Mouse (Mus musculus) embryo, embryonic 11 days (tissue): ENCODE results near the gene Art4.

Experiments
- DNase-seq: peaks from one replicate; pipeline ENCODE4 v3.0.0-alpha.2; 2015

Art4 gene

DNA sequence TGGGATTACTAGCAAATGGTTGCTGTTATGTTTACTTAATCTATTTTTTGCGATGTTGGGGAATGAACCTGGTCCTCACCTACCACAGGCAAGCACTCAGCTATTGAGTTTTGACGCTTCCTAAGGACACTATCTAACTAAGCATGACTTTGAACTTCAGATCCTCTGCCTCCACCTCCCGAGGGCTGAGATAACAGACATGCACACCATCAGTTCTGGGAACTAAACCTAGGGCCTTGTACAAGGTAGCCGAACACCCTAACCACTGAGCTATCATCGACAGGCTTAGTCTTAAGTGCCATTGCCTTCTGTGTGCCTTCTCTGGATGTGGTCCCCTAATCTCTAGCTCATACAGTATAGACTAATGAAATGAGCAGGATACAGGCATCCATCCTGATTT lies 7.8 kb upstream of the Art4 start:
- no peak for DNase-seq

DNA sequence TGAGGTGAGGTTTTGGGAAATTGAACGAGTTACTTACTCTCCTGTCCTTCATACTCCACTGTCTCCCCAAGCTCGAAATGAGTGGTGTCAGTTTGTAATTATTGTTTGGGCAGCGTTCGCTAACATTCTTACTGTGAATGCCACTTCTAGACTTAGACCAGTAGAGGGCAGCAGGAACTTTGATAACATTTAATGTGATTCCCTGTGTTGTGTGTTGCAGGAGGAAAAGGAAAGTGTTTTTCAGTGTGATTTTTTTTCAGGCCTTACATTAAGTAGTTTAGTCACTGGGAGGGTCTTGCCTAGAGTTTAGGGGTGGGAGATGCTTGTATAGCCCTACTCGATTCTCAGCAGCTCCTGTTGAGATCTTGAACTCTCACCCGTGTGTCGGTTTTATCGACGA lies 3.5 kb upstream of the Art4 start:
- DNase-seq = peak; percentile 84

DNA sequence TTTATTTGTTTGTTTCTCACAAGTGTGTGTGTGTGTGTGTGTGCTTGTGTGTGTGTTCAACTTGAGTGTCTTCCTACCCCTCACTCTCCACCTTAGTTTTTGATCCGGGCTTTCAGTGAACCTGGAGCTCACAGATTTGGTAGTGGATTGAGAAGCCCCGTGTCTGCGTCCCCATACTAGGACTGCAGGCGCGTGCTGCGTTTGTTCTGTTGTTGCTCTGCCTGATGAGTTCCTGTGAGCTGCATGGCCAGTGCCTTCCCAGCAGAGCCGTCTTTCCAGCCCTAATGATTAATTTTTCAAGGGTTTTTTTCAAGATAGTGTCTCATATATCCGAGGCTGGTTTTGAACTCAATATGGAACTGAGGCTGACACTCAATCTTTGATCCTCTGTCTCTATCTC lies 887 bp upstream of the Art4 start:
- no peak for DNase-seq

DNA sequence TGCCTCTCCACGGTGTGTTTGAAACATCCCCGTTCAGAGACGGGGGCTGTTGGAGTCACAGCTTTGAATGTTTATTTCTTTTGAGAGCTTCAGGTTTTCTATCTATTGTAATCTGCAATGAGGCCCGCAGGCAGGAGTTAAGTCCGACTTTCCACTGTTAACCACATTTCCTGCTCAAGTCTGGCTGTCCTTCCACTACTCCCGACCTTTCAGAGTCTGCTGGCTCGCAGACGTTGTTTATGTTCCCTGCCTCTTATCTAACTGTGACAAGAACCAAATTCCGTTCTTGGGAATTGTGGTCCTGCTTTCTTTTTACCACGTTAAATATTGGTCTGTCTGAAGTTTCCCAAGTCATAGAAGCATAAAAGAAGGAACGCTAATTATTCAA lies 334 bp upstream of the Art4 start:
- DNase-seq = no peak

DNA sequence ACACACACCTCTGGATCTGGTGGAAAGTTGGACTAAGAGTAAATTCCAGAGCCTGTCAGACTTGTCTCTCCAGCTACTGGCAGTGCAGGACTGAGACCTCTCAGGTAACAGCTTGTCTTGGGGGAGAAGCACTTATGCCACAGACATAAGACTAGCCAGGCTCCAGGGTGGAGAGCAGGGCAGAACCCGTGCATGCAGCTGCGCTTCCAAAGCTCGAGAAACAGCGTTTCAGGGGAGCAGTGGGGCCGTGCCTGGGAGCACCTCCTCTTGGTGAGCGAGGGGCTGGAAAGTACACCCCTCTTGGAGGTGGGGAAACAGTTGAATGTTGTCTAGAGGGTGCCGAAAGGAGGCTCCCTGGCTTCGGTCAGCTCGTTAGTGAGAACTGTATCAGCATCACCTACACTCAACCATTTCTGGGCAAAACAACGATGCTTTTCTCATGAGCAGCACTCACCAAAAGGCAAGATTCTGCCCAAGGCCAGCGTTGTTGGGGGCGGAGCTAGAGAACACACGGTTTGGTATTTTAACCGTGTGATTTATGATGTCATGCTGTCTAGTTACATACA lies 1.4 kb downstream of the Art4 start:
- peak; percentile 47 for DNase-seq

DNA sequence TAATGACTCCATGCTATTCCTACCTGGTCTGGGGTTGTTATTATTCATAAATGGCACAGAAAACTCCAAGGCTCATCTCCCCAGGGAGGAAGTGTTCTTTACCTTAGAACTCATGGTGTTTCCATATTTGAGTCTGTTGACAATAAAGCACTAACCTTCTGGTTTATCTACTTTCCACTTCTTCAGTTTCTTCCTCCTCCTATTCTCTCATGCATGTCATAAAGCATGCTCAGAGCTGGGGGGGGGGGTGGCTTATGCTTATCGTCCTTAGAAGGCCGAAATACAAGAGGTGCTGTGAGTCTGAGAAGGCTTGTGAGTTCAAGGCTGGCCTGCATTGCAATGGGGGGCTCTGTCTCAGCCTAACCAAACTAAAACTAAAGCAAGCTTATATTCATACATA lies 2.4 kb downstream of the Art4 start:
- no peak for DNase-seq

DNA sequence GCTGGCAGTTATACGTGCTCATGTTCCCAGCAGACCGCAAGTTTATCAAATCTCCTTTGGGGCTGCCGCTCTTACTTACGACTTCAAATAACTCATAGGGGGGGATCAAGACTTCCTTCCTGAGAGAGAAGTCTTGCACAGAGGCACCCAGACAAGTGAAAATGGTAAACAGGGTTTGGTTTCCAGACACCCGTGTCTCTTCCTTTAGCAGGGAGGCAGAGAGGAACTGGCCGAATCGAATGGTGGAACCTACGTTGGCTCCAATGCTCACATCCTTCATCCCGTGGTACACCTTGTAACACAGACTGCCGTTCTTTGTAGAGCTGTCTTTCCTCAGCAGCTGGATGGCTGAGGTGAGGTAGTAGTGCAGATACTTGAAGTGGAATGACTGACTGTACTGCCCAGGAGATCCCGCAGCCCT lies 3.2 kb downstream of the Art4 start:
- no peak for DNase-seq

DNA sequence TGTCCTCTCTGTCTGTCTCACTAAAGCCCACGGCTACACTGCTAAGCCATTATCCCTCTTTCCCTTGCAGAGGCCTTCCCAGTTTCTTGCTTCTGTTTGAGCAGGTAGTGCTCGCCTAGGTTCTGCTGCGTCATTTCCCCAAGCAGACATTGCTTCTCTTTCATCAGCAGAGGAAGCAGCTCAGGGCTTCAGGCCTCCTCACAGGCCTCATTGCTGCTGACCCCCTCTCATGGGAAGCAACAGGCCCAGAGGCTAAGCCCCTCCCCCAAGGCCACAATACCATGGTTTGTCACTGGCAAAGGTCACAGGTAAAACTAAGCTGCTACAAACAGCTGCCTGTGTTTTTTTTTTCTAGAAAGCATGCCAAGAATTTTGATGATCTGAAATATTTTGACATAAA lies 4.8 kb downstream of the Art4 start:
- peak; percentile 59 for DNase-seq

DNA sequence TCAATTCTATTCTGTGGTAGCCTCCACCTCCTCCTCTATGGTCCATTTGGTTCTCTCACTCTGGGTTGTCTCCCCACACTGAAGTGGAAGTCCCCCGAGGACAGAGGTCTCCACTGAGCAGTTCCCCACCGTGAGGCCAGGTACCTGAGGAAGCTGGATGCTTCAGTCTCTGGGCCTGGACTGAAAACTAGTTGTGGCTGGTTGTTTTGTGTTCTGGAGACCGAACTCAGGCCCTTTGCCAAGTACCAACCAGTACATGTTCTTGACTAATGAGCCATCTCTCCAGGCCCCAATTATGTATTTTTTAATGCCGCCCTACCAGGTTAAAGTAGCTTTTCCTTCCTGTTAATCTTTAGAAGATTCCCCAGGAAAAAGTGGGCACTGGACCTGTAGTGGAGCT lies 5.2 kb downstream of the Art4 start:
- DNase-seq = no peak

DNA sequence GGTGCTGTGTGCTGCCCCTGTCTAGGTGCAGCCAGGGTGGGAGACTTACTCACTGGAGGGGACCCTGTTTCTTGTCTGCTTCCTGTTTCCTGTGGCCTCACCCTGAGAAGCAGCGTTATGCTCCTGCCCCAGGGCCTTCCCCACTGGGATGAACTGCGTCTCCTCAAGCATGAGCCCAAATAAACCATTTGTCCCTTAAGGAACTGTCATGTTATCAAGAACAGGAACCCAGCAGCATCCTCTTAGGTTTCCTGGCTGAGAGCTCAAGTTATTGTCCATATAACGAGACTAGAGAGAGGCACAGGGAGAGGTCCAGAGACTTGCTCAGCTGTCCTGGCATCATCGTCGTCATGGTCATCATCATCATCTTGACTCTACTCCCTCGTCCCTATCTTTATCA lies 7.3 kb downstream of the Art4 start:
- no peak for DNase-seq

DNA sequence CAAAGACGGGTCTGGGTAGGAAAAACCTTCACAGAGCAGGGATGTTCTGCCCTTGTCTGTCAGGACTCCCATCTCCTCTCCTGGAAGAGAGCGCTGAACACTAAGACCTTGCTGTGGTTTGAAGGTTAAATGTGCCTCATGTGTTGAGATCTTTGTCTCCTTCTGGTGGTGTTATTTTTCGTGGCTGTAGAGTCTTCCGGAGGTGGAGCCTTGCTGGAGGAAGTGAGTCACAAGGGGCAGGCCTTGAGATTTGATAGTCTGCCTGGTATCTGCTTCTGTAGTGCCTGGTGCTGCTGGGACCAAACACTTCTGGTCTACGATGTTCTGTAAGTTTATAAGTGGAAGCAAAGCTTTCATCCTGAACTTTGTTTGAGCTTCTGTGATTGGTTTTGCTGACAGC lies 8.6 kb downstream of the Art4 start:
- DNase-seq = no peak

DNA sequence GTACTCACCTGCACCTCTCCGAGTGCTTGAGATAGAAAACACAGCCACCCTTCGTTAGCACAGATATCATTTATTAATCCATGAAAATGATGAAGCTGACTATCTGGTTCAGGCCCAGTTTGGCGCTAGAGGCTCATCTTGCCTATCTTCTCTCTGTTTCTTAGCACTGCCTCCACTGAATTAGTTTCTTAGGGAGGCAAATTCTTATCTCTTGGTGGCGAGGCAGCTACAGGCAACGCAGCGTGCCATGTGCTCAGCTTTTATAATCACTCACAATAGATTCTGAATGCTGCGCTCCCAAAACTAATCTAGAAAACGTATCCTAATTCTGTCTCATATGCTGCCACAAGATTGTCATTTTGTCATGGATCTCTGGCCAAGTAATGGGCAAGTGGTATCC lies 9.1 kb downstream of the Art4 start:
- no peak for DNase-seq

DNA sequence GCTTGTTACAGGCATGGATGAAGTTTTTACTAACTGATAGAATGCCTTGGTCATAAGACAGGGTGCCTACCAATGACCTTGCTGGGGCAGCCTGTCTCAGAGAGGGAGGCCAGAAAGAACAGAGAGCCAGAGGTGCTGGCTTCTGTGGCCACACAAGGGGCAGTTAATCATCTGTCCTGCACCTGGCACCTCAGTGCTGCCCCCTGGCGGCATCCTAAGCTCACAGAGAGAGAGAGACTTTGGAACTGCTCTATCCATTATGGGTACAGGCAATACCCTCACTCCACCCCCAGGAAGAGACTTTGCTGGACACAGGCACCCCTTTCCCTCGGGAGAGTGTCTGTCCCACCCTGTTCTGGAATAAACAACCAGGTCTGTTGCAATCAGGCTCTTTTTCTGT lies 9.7 kb downstream of the Art4 start:
- DNase-seq = peak; percentile 55

DNA sequence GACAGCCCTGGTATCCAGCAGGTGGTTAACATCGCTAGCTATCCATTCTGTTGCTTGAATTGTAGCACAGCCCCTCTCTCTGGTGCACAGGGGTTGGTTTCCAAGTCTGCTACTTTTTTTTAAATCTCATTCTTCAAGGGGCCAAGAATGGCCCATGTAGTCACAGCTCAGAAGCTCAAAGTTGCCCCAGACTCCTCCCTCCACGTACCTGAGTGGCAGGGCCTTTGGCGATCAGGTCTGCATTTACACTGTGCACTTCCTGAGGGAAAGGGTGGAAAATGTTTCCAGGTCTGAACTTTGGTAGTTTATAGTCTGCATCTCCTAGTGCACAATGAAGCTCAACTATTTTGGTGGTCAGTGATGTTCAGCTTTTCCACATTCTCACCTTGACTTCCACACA lies 10.3 kb downstream of the Art4 start:
- DNase-seq = no peak

DNA sequence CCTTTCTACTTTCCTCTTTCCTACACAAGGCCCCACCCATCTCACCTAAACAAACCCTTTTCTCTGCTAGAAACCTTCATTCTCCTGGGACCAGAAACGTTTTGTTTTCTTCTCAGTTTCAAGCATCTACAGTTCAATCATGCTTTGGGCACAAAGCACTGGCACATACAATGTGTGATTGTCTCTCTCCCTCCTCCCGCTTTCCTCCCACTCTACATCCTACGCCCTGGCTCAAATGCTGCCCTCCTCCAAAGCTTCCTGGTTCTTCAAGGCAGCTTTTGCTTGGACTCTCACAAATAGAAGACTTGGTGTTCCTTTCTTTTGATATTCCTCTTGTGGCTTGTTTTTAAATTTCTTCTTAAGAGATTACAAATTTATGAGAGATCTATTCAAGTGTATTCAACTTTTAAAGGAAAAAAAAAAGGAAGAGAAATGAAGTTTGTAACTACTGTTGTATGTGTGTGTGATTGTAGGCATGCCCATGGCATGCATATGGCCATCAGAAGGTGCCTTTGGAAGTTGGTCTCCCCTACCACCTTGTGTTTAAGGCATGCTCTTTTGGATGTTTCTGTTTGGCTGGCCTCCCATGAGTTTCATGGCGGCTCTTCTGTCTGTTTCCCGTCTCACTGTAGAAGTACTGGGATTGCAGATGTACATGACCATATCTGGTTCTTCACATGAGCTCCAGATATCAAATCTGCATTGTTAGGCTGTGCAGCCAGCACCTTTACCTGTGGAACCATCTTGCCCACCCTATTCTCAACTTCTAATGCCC lies 11.6 kb downstream of the Art4 start:
- DNase-seq = no peak

DNA sequence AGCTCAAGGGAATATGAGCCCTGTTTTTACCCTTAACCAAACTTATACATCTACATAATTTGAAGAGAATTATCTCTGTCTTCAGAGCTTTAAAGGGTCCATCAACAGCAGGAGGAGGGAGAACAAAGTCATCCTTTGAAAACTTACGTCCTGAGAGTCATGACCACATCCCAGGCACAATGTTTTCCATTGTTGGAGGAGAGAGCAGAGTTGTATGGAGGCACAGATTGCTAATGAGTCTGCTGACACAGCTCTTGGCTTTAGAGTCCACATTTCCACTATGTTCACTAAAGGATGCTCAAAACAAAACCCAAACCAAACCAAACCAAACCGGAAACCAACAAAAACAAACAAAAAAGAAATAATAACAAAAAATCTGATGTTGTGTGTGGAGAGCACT lies 12.6 kb downstream of the Art4 start:
- DNase-seq = no peak

DNA sequence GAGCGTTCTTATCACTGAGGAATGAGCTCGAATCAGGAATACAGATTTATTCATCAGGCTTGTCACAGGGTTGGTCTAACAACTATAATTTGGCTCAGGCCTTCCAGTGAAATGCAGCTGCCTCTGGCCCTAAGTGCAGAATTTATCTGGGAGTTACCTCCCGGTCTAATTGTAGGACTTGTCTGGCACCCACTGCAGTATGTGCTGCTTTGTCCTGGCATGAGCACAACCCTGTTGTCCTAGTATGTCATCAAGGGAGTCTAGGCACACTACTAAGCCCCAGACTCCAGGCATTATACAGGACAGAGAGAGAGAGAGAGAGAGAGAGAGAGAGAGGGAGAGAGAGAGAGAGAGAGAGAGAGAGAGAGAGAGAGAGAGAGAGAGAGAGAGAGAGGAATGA lies 20.2 kb downstream of the Art4 start:
- no peak for DNase-seq

DNA sequence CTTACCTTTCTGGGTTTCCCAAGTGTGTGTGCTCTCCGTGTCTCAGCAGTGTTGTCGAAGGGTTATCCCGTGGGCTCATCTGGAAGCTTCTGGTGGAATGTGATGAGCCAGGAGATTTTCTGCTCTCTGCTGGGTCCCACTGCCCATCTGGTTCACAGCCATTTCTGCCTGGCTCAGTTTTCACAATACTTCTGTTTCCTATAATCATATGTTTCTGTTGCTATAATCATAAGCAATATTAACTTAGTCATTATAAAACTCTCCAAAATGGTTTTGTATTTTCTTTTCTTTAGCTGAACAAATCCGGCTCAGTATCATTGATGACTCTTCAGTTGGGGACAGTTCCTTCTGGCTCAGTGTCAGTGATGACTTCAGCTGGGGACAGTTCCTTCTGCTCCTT lies 22.2 kb downstream of the Art4 start, which contains the start of gene Smco3:
Gene Smco3, minus strand, starts transcription at position 101 of the 400 bp plus-strand sequence.
- DNase-seq = no peak

DNA sequence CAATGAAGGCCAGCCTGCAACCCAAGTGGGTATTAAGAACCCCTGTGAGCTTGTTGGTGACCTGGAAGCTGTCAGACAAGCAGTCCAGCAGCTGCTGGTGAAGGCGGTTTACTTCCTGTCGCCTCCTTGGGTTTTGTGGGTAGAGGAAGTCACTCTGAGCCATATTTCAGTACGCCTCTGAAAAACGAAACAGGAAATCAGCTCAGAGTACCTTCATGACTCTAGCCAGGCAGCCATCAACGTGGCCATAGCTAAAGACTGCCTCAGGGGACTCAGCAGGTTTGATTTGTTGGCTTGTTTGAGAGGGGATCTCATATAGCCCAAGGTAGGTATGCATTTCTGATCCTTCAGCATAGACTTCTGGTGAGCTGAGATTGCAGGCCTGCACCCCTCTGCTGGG lies 25.8 kb downstream of the Art4 start:
- no peak for DNase-seq

DNA sequence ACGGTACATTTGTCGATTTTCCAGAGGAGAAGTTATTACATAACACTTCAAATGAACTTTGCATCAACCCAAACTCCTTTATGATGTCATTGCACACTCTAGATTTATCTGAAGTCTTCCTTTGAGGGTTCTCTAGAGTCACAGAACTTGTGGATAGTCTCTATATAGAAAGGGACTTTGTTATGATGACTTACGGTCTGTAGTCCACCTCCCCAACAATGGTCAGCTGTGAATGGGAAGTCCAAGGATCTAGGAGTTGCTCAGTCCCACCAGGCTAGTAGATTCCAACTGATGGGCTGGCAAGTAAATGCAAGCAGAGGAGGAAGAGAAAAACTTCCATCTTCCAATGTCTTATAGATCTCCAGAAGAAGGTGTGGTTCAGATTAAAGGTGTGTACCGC lies 28.9 kb downstream of the Art4 start:
- no peak for DNase-seq

DNA sequence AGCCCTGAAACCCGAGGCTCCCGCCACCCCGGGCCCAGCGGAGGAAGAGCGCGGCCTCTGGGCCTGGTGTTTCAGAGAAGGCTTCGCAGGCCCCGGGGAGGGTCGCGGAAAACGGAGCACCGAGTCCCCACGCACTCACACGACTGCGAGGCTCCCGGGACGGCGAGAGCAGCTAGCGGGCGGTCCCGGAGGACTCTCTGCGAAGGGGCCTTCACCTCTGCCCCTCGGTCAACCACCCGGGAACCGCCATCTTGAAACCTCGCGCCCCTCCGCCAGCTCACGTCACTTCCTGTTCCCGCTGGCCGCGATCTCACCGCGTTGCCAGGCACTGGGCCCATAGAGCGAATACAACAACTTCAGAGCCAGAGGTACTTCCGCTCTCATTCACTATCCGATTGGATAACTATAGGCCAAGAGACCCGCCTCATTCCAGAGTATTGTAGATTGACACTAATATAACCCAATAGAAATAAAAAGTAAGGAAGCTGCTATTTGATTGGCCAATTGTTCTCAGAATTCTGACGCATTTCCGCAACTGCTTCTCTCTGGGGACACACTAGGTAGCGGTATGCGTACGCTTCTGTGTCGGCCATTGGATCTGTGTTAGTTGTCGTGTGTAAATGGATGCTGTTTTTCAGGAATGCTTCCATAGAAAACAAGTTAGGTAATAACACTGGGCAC lies 29.5 kb downstream of the Art4 start, which contains the start of gene Wbp11:
Gene Wbp11, minus strand, starts transcription at position 353 of the 681 bp plus-strand sequence.
- peak; percentile 96 for DNase-seq

DNA sequence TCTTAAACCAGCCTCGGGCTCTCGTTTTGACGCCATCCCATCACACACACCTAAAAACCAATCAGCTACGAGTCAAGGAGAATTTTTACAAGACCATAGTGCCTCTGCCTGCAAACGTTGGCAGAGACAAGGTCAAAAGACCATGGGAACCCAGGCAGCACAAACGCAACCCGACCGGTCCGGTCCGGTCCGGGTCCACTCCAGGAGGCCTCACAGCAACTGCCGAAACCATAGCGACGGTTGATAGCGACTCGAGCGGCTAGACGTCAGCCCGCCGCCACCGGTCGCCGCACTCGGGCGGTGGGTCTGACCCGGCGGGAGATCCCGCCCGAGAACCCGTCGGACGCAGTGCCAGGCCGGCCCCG lies 30.0 kb downstream of the Art4 start, which contains the start of gene BC049715:
Gene BC049715, plus strand, starts transcription at position 111 of the 365 bp plus-strand sequence.
- no peak for DNase-seq

DNA sequence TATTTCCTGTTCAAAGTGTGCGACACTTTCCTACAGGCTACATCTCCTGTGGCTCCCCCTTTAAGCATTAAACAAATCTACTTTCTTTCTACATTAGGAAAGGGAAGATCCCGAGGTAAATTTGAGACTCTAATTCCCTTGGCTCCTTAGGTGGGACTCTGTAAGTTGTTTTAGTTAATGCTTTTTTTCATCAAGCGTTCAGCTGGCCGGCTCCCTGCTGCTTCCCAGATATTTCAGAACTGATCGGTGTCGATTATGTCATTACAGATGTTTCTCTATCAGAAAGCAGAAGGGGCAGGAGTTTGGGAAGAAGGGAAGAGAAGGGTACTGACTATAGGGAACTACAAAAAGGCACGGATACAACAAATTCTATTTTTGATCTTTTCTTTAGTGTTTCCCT lies 30.4 kb downstream of the Art4 start:
- no peak for DNase-seq

DNA sequence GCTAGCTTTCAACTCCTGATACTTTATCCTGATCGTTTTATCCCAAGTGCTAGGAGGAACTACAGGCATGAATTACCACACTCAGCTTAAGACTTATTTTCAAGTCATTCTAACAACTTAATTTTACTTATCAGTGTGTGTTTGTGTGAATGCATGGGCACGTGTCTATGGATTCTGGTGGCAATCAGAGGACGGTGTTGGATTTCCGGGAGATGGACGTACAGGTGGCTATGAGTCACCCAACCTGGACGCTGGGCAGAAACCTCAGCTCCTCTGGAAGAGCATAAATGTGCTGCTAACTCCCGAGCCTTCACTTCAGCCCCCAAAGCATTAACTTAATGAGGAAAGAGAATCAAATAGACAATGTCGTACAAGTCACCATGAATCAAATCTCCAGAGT lies 32.5 kb downstream of the Art4 start:
- no peak for DNase-seq
